Mouse (Mus musculus): Measurements from ENCODE around the gene Dab2ip.

Dab2ip gene

GRCm38 (mm10) chr2:35623431-35624148 is 65.5 kb downstream of the Dab2ip start:
- DNase-seq = peak in 1 of 2 experiments; percentile 63

- DNase-seq = peak; percentile 86 to 88
Observed at GRCm38 (mm10) chr2:35624380-35625006, 66.4 kb downstream of the Dab2ip start.

GRCm38 (mm10) chr2:35625007-35625380 is 66.9 kb downstream of the Dab2ip start:
- no peak for DNase-seq

- peak in 1 of 2 experiments; percentile 51 for DNase-seq
Observed at GRCm38 (mm10) chr2:35625526-35625925, 67.5 kb downstream of the Dab2ip start.

GRCm38 (mm10) chr2:35626181-35626727 is 68.2 kb downstream of the Dab2ip start:
- peak; percentile 68 to 77 for DNase-seq

GRCm38 (mm10) chr2:35627298-35627898 is 69.3 kb downstream of the Dab2ip start:
- no peak for DNase-seq

GRCm38 (mm10) chr2:35628052-35628451 is 70.0 kb downstream of the Dab2ip start:
- DNase-seq = peak in 1 of 2 experiments; percentile 47

GRCm38 (mm10) chr2:35628656-35629055 is 70.6 kb downstream of the Dab2ip start:
- peak; percentile 81 to 85 for DNase-seq

- DNase-seq = no peak
Observed at GRCm38 (mm10) chr2:35629126-35629525, 71.1 kb downstream of the Dab2ip start.

GRCm38 (mm10) chr2:35633392-35633791 is 75.3 kb downstream of the Dab2ip start:
- DNase-seq = no peak

GRCm38 (mm10) chr2:35634963-35635362 is 76.9 kb downstream of the Dab2ip start:
- no peak for DNase-seq

GRCm38 (mm10) chr2:35635541-35635940 is 77.5 kb downstream of the Dab2ip start:
- peak; percentile 41 to 47 for DNase-seq

- DNase-seq = no peak
Observed at GRCm38 (mm10) chr2:35637880-35638535, 79.9 kb downstream of the Dab2ip start.

- no peak for DNase-seq
Observed at GRCm38 (mm10) chr2:35639799-35640198, 81.7 kb downstream of the Dab2ip start.

GRCm38 (mm10) chr2:35640576-35640975 is 82.5 kb downstream of the Dab2ip start:
- DNase-seq = peak; percentile 74 to 75

GRCm38 (mm10) chr2:35642224-35642623 is 84.2 kb downstream of the Dab2ip start:
- DNase-seq = no peak

GRCm38 (mm10) chr2:35646553-35646952 is 88.5 kb downstream of the Dab2ip start:
- DNase-seq = peak in 1 of 2 experiments; percentile 35

- DNase-seq = peak; percentile 86 to 87
Observed at GRCm38 (mm10) chr2:35649708-35650107, 91.6 kb downstream of the Dab2ip start.

GRCm38 (mm10) chr2:35651297-35651731 is 93.2 kb downstream of the Dab2ip start:
- DNase-seq = peak; percentile 73 to 78

GRCm38 (mm10) chr2:35652984-35653383 is 94.9 kb downstream of the Dab2ip start:
- no peak for DNase-seq

GRCm38 (mm10) chr2:35654795-35655194 is 96.7 kb downstream of the Dab2ip start:
- DNase-seq = no peak

GRCm38 (mm10) chr2:35655996-35656395 is 97.9 kb downstream of the Dab2ip start:
- DNase-seq = no peak

- DNase-seq = no peak
Observed at GRCm38 (mm10) chr2:35658311-35658710, 100.2 kb downstream of the Dab2ip start.

Measured in cerebellum, postnatal 36 days (tissue).